Mouse (Mus musculus) forebrain, embryonic 16.5 days (tissue): ENCODE results near the gene Map3k4. TPM values are rescaled to one million over a fixed set of nuclear protein-coding genes. Genes with fewer than 3 reads are reported as not detected.

Experiments used
- ATAC-seq: fragments of 200-750 bp; cut with Nextera tagmentation; 2 replicates; pipeline ENCODE4 v1.8.0; 2017; ENCODE audit warnings: mild to moderate bottlenecking, moderate library complexity
- H3K27ac ChIP-seq: fragments of 300-500 bp; sonication (generic); 2 replicates; pipeline ENCODE4 v1.5.1; 2014; ENCODE audit warnings: low read length, control low read depth
- H3K27me3 ChIP-seq: fragments of 300-500 bp; sonication (generic); replicated peaks from 2 replicates; pipeline ENCODE4 v1.6.1; 2014; ENCODE audit warnings: low read length; ENCODE audit not compliant: control insufficient read depth, insufficient read depth
- H3K36me3 ChIP-seq: fragments of 300-500 bp; sonication (generic); 2 replicates; pipeline ENCODE4 v1.6.1; 2014; ENCODE audit not compliant: control insufficient read depth, insufficient read depth
- H3K4me1 ChIP-seq: fragments of 300-500 bp; sonication (generic); replicated peaks from 2 replicates; pipeline ENCODE4 v1.6.1; 2014; ENCODE audit warnings: low read length; ENCODE audit not compliant: control insufficient read depth, insufficient read depth
- H3K4me2 ChIP-seq: fragments of 300-500 bp; sonication (generic); 2 replicates; pipeline ENCODE4 v1.6.1; 2014; ENCODE audit warnings: mild to moderate bottlenecking, low read length, control low read depth
- H3K4me3 ChIP-seq: fragments of 300-500 bp; sonication (generic); replicated peaks from 2 replicates; pipeline ENCODE4 v1.5.1; 2014; ENCODE audit warnings: mild to moderate bottlenecking, low read length, control low read depth
- H3K9ac ChIP-seq: fragments of 300-500 bp; sonication (generic); replicated peaks from 2 replicates; pipeline ENCODE4 v1.6.1; 2014; ENCODE audit warnings: low read depth, low read length, control low read depth
- H3K9me3 ChIP-seq: fragments of 300-500 bp; sonication (generic); 2 replicates; pipeline ENCODE4 v1.6.1; 2016; ENCODE audit warnings: low read length; ENCODE audit not compliant: control insufficient read depth
- WGBS: fragments of 180-500 bp; shearing (Covaris S2); extraction: QIAGEN DNeasy Blood & Tissue Kit; methylation state at CpG from one replicate; pipeline ENCODE4 v1.1.7; 2014; 5-methylcytosine and 5-hydroxymethylcytosine counted together
- polyA plus RNA-seq: library from polyadenylated mRNA; unstranded; fragments of >200 nt; fragmentation: Nextera tagmentation; extraction: Ambion mirVana; gene quantifications from 2 replicates; pipeline ENCODE4 v1.2.1, GENCODE M21; 2015

The Map3k4 gene
- polyA plus RNA-seq, 1 experiment from 2014 or later, result 37.8 TPM

- no peak overlapping the region for H3K4me3 ChIP-seq
- peaks cover 17% of the 10 kb centered on the region for H3K4me1 ChIP-seq
- H3K9me3 ChIP-seq, result no peaks in the 10 kb centered on the region
- no peak overlapping the region for H3K4me2 ChIP-seq
- H3K9ac ChIP-seq, result no peak overlapping the region
- WGBS, result 90% methylated on average over 3 of the region's 3 CpGs
- no peak overlapping the region for H3K27ac ChIP-seq
- H3K36me3 ChIP-seq, result no peaks in the 10 kb centered on the region
- ATAC-seq, result no peak
- H3K27me3 ChIP-seq, result no peaks in the 10 kb centered on the region
Measured at GRCm38 (mm10) chr17:12264293-12264692, 54.3 kb downstream of the Map3k4 start.

- Histone ChIP-seq H3K4me2 (no peak overlapping the region), H3K4me1 (peaks cover 17% of the 10 kb centered on the region), H3K27ac (no peak overlapping the region), H3K9ac (no peak overlapping the region), H3K4me3 (no peak overlapping the region), H3K36me3 (no peaks in the 10 kb centered on the region), H3K9me3 (no peaks in the 10 kb centered on the region), H3K27me3 (no peaks in the 10 kb centered on the region)
- no peak for ATAC-seq
- 89% methylated on average over 13 of the region's 13 CpGs for WGBS
Measured at GRCm38 (mm10) chr17:12263787-12264186, 54.8 kb downstream of the Map3k4 start.

GRCm38 (mm10) chr17:12262851-12263250 lies 55.7 kb downstream of the Map3k4 start:
- H3K4me1 ChIP-seq, result peaks cover 15% of the 10 kb centered on the region
- H3K4me2 ChIP-seq, result no peak overlapping the region
- ATAC-seq, result no peak
- no peaks in the 10 kb centered on the region for H3K9me3 ChIP-seq
- H3K4me3 ChIP-seq, result no peak overlapping the region
- H3K27ac ChIP-seq, result no peak overlapping the region
- H3K9ac ChIP-seq, result no peak overlapping the region
- WGBS, result 92% methylated on average over 8 of the region's 8 CpGs
- no peaks in the 10 kb centered on the region for H3K27me3 ChIP-seq
- no peaks in the 10 kb centered on the region for H3K36me3 ChIP-seq

- Histone ChIP-seq H3K27ac (no peak overlapping the region), H3K9ac (no peak overlapping the region), H3K27me3 (no peaks in the 10 kb centered on the region), H3K36me3 (no peaks in the 10 kb centered on the region), H3K4me2 (no peak overlapping the region), H3K9me3 (no peaks in the 10 kb centered on the region), H3K4me3 (no peak overlapping the region), H3K4me1 (peaks cover 11% of the 10 kb centered on the region)
- ATAC-seq, result no peak
- 81% methylated on average over 2 of the region's 2 CpGs for WGBS
Measured at GRCm38 (mm10) chr17:12261887-12262286, 56.7 kb downstream of the Map3k4 start.

GRCm38 (mm10) chr17:12261376-12261775 lies 57.2 kb downstream of the Map3k4 start:
- Histone ChIP-seq H3K4me3 (no peak overlapping the region), H3K4me2 (no peak overlapping the region), H3K4me1 (peaks cover 6% of the 10 kb centered on the region), H3K27me3 (no peaks in the 10 kb centered on the region), H3K36me3 (no peaks in the 10 kb centered on the region), H3K27ac (no peak overlapping the region), H3K9ac (no peak overlapping the region), H3K9me3 (no peaks in the 10 kb centered on the region)
- 90% methylated on average over 7 of the region's 7 CpGs for WGBS
- no peak for ATAC-seq

- WGBS, result 94% methylated on average over 8 of the region's 8 CpGs
- Histone ChIP-seq H3K36me3 (peaks cover under 1% of the 10 kb centered on the region; the same call in 1 of the 2 replicates), H3K4me2 (no peak overlapping the region), H3K4me1 (no peaks in the 10 kb centered on the region), H3K27me3 (no peaks in the 10 kb centered on the region), H3K4me3 (no peak overlapping the region), H3K9me3 (no peaks in the 10 kb centered on the region), H3K9ac (no peak overlapping the region), H3K27ac (no peak overlapping the region)
- no peak for ATAC-seq
Measured at GRCm38 (mm10) chr17:12259957-12260356, 58.6 kb downstream of the Map3k4 start.

DNA sequence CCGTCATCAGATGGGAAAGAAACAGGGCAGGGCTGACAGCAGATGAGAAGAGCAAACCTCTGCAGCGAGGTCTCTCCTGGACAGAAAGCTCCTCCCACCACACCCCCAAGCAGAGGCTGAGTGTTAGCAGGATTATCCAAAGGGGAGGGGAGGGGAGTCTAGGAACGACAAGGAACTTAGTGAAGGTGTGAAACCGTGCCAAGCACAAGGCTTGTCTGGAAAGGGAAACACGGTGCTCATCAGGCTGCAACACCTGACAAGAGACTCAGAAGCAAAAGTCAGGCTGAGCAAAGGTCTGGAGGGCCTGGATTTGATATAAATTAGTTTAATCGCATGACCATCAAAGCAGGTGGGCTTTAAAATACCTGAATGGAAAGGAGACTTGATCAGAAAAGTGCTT lies 60.1 kb downstream of the Map3k4 start:
- Histone ChIP-seq H3K4me2 (no peak overlapping the region), H3K36me3 (peaks cover 13% of the 10 kb centered on the region)

DNA sequence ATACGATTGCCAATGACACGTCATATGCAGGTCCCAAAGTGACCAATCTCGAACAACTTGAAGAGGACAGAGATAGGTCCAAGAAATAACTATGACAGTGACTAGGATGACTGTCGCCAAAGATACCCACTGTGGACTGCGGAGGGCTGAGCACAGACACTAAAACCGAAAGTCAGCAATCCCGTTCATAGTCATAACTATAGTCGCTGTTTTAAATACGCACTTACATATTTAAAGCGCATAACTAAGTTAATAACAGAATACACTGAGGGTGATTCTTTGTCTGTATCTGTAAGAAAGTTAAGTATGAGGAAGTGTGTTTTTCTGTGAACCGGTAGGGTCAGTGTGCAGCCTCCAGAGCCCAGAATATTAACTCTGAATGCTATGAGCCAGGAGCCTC lies 62.5 kb downstream of the Map3k4 start:
- no peak overlapping the region for H3K4me3 ChIP-seq
- WGBS, result 97% methylated on average over 11 of the region's 11 CpGs
- H3K27ac ChIP-seq, result no peak overlapping the region
- H3K4me1 ChIP-seq, result no peaks in the 10 kb centered on the region
- peaks cover 23% of the 10 kb centered on the region for H3K36me3 ChIP-seq
- H3K9ac ChIP-seq, result no peak overlapping the region
- no peaks in the 10 kb centered on the region for H3K27me3 ChIP-seq
- H3K9me3 ChIP-seq, result no peaks in the 10 kb centered on the region
- no peak overlapping the region for H3K4me2 ChIP-seq
- ATAC-seq, result no peak

More for the DNA sequence above, 60.1 kb downstream of the Map3k4 start:
- WGBS, result 67% methylated on average over 6 of the region's 6 CpGs
- Histone ChIP-seq H3K9me3 (no peaks in the 10 kb centered on the region), H3K4me3 (no peak overlapping the region), H3K27me3 (no peaks in the 10 kb centered on the region), H3K9ac (no peak overlapping the region), H3K27ac (no peak overlapping the region), H3K4me1 (no peaks in the 10 kb centered on the region)
- no peak for ATAC-seq

DNA sequence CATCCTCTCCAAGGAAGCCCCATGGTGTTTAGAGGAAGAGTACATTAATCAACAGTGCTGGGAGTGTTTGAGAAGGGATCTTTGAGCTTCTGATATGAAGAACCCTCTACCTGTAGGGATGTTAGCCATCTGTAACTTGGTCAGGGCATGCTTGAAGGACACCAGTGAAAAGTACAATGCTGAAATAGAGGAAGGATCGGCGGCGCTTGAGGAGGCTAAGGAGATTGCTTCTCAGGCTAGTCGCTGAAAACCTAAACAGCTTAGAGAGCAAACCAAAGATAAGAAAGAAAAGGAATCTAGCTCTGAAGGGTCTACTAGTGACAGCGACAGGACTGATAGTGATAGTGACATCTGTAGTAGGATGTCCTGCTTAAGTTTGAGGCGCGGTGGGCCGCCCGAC lies 68.0 kb downstream of the Map3k4 start:
- no peak overlapping the region for H3K9ac ChIP-seq
- no peaks in the 10 kb centered on the region for H3K4me1 ChIP-seq
- no peak overlapping the region for H3K4me2 ChIP-seq
- no peak overlapping the region for H3K27ac ChIP-seq
- H3K4me3 ChIP-seq, result no peak overlapping the region
- no peaks in the 10 kb centered on the region for H3K27me3 ChIP-seq
- ATAC-seq, result no peak
- WGBS, result 98% methylated on average over 9 of the region's 9 CpGs
- peaks cover 33% of the 10 kb centered on the region for H3K36me3 ChIP-seq
- no peaks in the 10 kb centered on the region for H3K9me3 ChIP-seq

GRCm38 (mm10) chr17:12249783-12250504 lies 68.7 kb downstream of the Map3k4 start:
- Histone ChIP-seq H3K9me3 (no peaks in the 10 kb centered on the region), H3K4me2 (no peak overlapping the region), H3K4me3 (no peak overlapping the region), H3K27ac (no peak overlapping the region), H3K9ac (no peak overlapping the region), H3K4me1 (no peaks in the 10 kb centered on the region), H3K27me3 (no peaks in the 10 kb centered on the region), H3K36me3 (peaks cover 32% of the 10 kb centered on the region)
- WGBS, result 97% methylated on average over 19 of the region's 19 CpGs
- ATAC-seq, result no peak
